Mouse (Mus musculus): ENCODE measurements at regions not wholly inside any gene's neighbourhood (a gene's known extent, or its start where the extent isn't known, plus 50 kb on each side); places are given as distances from the start of the nearest gene placed in this dataset.

- 0 out of 2 replicates have a peak, but pooled peaks have one; percentile 17 for ATAC-seq (ENCODE audit: low FRiP score, low TSS enrichment)
- Histone ChIP-seq H3K4me3 (ENCODE audit: low read length) (no peak overlapping the region), H3K9ac (replicated peaks; ENCODE audit: low read length) (no peak overlapping the region), H3K27me3 (ENCODE audit: insufficient read depth, low read length) (no peaks in the 10 kb centered on the region), H3K27ac (ENCODE audit: low read length) (no peak overlapping the region), H3K9me3 (ENCODE audit: low read length) (no peaks in the 10 kb centered on the region), H3K4me1 (ENCODE audit: insufficient read depth, low read length) (peaks cover 12% of the 10 kb centered on the region), H3K36me3 (ENCODE audit: insufficient read depth, low read length) (no peaks in the 10 kb centered on the region), H3K4me2 (replicated peaks; ENCODE audit: low read depth, low read length) (no peak overlapping the region)
- 81% methylated on average over 13 of the region's 13 CpGs for WGBS
These were observed 197.8 kb downstream of the Ly86 start for GRCm38 (mm10) chr13:37542744-37543196.

GRCm38 (mm10) chr13:37543788-37544187, 198.8 kb downstream of the Ly86 start:
- Histone ChIP-seq H3K9me3 (ENCODE audit: low read length) (no peaks in the 10 kb centered on the region), H3K9ac (replicated peaks; ENCODE audit: low read length) (no peak overlapping the region), H3K4me1 (ENCODE audit: insufficient read depth, low read length) (peaks cover 12% of the 10 kb centered on the region), H3K36me3 (ENCODE audit: insufficient read depth, low read length) (no peaks in the 10 kb centered on the region), H3K27me3 (ENCODE audit: insufficient read depth, low read length) (no peaks in the 10 kb centered on the region), H3K27ac (ENCODE audit: low read length) (no peak overlapping the region), H3K4me3 (ENCODE audit: low read length) (no peak overlapping the region), H3K4me2 (replicated peaks; ENCODE audit: low read depth, low read length) (no peak overlapping the region)
- WGBS = 83% methylated on average over 3 of the region's 3 CpGs
- ATAC-seq (ENCODE audit: low FRiP score, low TSS enrichment) = no peak

- WGBS = 85% methylated on average over 2 of the region's 2 CpGs
These were observed 199.7 kb downstream of the Ly86 start for GRCm38 (mm10) chr13:37544696-37545095.

GRCm38 (mm10) chr13:37546556-37546955, 201.5 kb downstream of the Ly86 start:
- WGBS = 82% methylated on average over 3 of the region's 3 CpGs
- no peak overlapping the region for H3K4me2 ChIP-seq (replicated peaks; ENCODE audit: low read depth, low read length)
- peaks cover 11% of the 10 kb centered on the region for H3K4me1 ChIP-seq (ENCODE audit: insufficient read depth, low read length)
- no peak overlapping the region for H3K4me3 ChIP-seq (ENCODE audit: low read length)
- no peaks in the 10 kb centered on the region for H3K36me3 ChIP-seq (ENCODE audit: insufficient read depth, low read length)
- ATAC-seq (ENCODE audit: low FRiP score, low TSS enrichment) = no peak
- H3K27me3 ChIP-seq (ENCODE audit: insufficient read depth, low read length) = no peaks in the 10 kb centered on the region
- no peak overlapping the region for H3K27ac ChIP-seq (ENCODE audit: low read length)
- H3K9me3 ChIP-seq (ENCODE audit: low read length) = no peaks in the 10 kb centered on the region
- no peak overlapping the region for H3K9ac ChIP-seq (replicated peaks; ENCODE audit: low read length)

More at GRCm38 (mm10) chr13:37544696-37545095, 199.7 kb downstream of the Ly86 start:
- H3K27me3 ChIP-seq (ENCODE audit: insufficient read depth, low read length) = no peaks in the 10 kb centered on the region
- H3K4me2 ChIP-seq (replicated peaks; ENCODE audit: low read depth, low read length) = no peak overlapping the region
- H3K4me1 ChIP-seq (ENCODE audit: insufficient read depth, low read length) = peaks cover 12% of the 10 kb centered on the region
- ATAC-seq (ENCODE audit: low FRiP score, low TSS enrichment) = no peak
- H3K36me3 ChIP-seq (ENCODE audit: insufficient read depth, low read length) = no peaks in the 10 kb centered on the region
- no peaks in the 10 kb centered on the region for H3K9me3 ChIP-seq (ENCODE audit: low read length)
- no peak overlapping the region for H3K9ac ChIP-seq (replicated peaks; ENCODE audit: low read length)
- no peak overlapping the region for H3K4me3 ChIP-seq (ENCODE audit: low read length)
- H3K27ac ChIP-seq (ENCODE audit: low read length) = no peak overlapping the region

GRCm38 (mm10) chr13:37550584-37550983, 205.6 kb downstream of the Ly86 start:
- no peak for ATAC-seq (ENCODE audit: low FRiP score, low TSS enrichment)

GRCm38 (mm10) chr13:37553392-37553791, 208.4 kb downstream of the Ly86 start:
- Histone ChIP-seq H3K4me1 (ENCODE audit: insufficient read depth, low read length) (peaks cover 6% of the 10 kb centered on the region; the same call in 1 of the 2 replicates), H3K9ac (replicated peaks; ENCODE audit: low read length) (no peak overlapping the region), H3K36me3 (ENCODE audit: insufficient read depth, low read length) (no peaks in the 10 kb centered on the region), H3K9me3 (ENCODE audit: low read length) (no peaks in the 10 kb centered on the region), H3K27me3 (ENCODE audit: insufficient read depth, low read length) (no peaks in the 10 kb centered on the region), H3K27ac (ENCODE audit: low read length) (no peak overlapping the region), H3K4me3 (ENCODE audit: low read length) (no peak overlapping the region), H3K4me2 (replicated peaks; ENCODE audit: low read depth, low read length) (no peak overlapping the region)
- ATAC-seq (ENCODE audit: low FRiP score, low TSS enrichment) = no peak
- WGBS = 61% methylated on average over 5 of the region's 5 CpGs

More at GRCm38 (mm10) chr13:37550584-37550983, 205.6 kb downstream of the Ly86 start:
- H3K27ac ChIP-seq (ENCODE audit: low read length) = no peak overlapping the region
- no peaks in the 10 kb centered on the region for H3K9me3 ChIP-seq (ENCODE audit: low read length)
- no peaks in the 10 kb centered on the region for H3K27me3 ChIP-seq (ENCODE audit: insufficient read depth, low read length)
- no peak overlapping the region for H3K4me2 ChIP-seq (replicated peaks; ENCODE audit: low read depth, low read length)
- no peak overlapping the region for H3K4me3 ChIP-seq (ENCODE audit: low read length)
- H3K36me3 ChIP-seq (ENCODE audit: insufficient read depth, low read length) = no peaks in the 10 kb centered on the region
- H3K4me1 ChIP-seq (ENCODE audit: insufficient read depth, low read length) = peaks cover 6% of the 10 kb centered on the region; the same call in 1 of the 2 replicates
- H3K9ac ChIP-seq (replicated peaks; ENCODE audit: low read length) = no peak overlapping the region
- WGBS = 69% methylated on average over 4 of the region's 4 CpGs

- H3K4me2 ChIP-seq (replicated peaks; ENCODE audit: low read depth, low read length) = no peak overlapping the region
- no peak overlapping the region for H3K27ac ChIP-seq (ENCODE audit: low read length)
- no peak for ATAC-seq (ENCODE audit: low FRiP score, low TSS enrichment)
- no peaks in the 10 kb centered on the region for H3K27me3 ChIP-seq (ENCODE audit: insufficient read depth, low read length)
- H3K9me3 ChIP-seq (ENCODE audit: low read length) = no peaks in the 10 kb centered on the region
- no peak overlapping the region for H3K9ac ChIP-seq (replicated peaks; ENCODE audit: low read length)
- no peak overlapping the region for H3K4me3 ChIP-seq (ENCODE audit: low read length)
- H3K4me1 ChIP-seq (ENCODE audit: insufficient read depth, low read length) = peaks cover 21% of the 10 kb centered on the region
- H3K36me3 ChIP-seq (ENCODE audit: insufficient read depth, low read length) = no peaks in the 10 kb centered on the region
- 84% methylated on average over 8 of the region's 8 CpGs for WGBS
These were observed 212.2 kb downstream of the Ly86 start for GRCm38 (mm10) chr13:37557183-37557582.

- 58% methylated on average over 5 of the region's 5 CpGs for WGBS
These were observed 212.8 kb downstream of the Ly86 start for GRCm38 (mm10) chr13:37557766-37558165.

GRCm38 (mm10) chr13:37559056-37559455, 214.0 kb downstream of the Ly86 start:
- Histone ChIP-seq H3K27me3 (ENCODE audit: insufficient read depth, low read length) (no peaks in the 10 kb centered on the region), H3K36me3 (ENCODE audit: insufficient read depth, low read length) (no peaks in the 10 kb centered on the region), H3K9me3 (ENCODE audit: low read length) (no peaks in the 10 kb centered on the region), H3K4me2 (replicated peaks; ENCODE audit: low read depth, low read length) (no peak overlapping the region), H3K9ac (replicated peaks; ENCODE audit: low read length) (no peak overlapping the region), H3K27ac (ENCODE audit: low read length) (no peak overlapping the region), H3K4me3 (ENCODE audit: low read length) (no peak overlapping the region), H3K4me1 (ENCODE audit: insufficient read depth, low read length) (peaks cover 32% of the 10 kb centered on the region)
- 47% methylated on average over 5 of the region's 5 CpGs for WGBS
- ATAC-seq (ENCODE audit: low FRiP score, low TSS enrichment) = no peak

More at GRCm38 (mm10) chr13:37557766-37558165, 212.8 kb downstream of the Ly86 start:
- H3K9ac ChIP-seq (replicated peaks; ENCODE audit: low read length) = no peak overlapping the region
- no peak overlapping the region for H3K4me2 ChIP-seq (replicated peaks; ENCODE audit: low read depth, low read length)
- no peak overlapping the region for H3K4me3 ChIP-seq (ENCODE audit: low read length)
- H3K27ac ChIP-seq (ENCODE audit: low read length) = no peak overlapping the region
- H3K4me1 ChIP-seq (ENCODE audit: insufficient read depth, low read length) = peaks cover 27% of the 10 kb centered on the region
- no peaks in the 10 kb centered on the region for H3K36me3 ChIP-seq (ENCODE audit: insufficient read depth, low read length)
- H3K27me3 ChIP-seq (ENCODE audit: insufficient read depth, low read length) = no peaks in the 10 kb centered on the region
- no peaks in the 10 kb centered on the region for H3K9me3 ChIP-seq (ENCODE audit: low read length)
- ATAC-seq (ENCODE audit: low FRiP score, low TSS enrichment) = no peak

GRCm38 (mm10) chr13:37559706-37560313, 214.8 kb downstream of the Ly86 start:
- WGBS = 68% methylated on average over 7 of the region's 7 CpGs
- no peak for ATAC-seq (ENCODE audit: low FRiP score, low TSS enrichment)
- no peak overlapping the region for H3K4me2 ChIP-seq (replicated peaks; ENCODE audit: low read depth, low read length)

More at GRCm38 (mm10) chr13:37559706-37560313, 214.8 kb downstream of the Ly86 start:
- Histone ChIP-seq H3K4me1 (ENCODE audit: insufficient read depth, low read length) (peaks cover 32% of the 10 kb centered on the region), H3K9ac (replicated peaks; ENCODE audit: low read length) (no peak overlapping the region), H3K27ac (ENCODE audit: low read length) (no peak overlapping the region), H3K27me3 (ENCODE audit: insufficient read depth, low read length) (no peaks in the 10 kb centered on the region), H3K9me3 (ENCODE audit: low read length) (no peaks in the 10 kb centered on the region), H3K4me3 (ENCODE audit: low read length) (no peak overlapping the region), H3K36me3 (ENCODE audit: insufficient read depth, low read length) (no peaks in the 10 kb centered on the region)
